Mouse (Mus musculus) stomach, embryonic 15.5 days (tissue): ENCODE measurements around the gene Cmklr1. TPM values are rescaled to one million over a fixed set of nuclear protein-coding genes. Genes with fewer than 3 reads are reported as not detected.
A peak's percentile ranks its signal among the peaks of the same experiment; 100 is the strongest.

Source experiments
- ATAC-seq: fragments of 200-750 bp; cut with Nextera tagmentation; 2 replicates; pipeline ENCODE4 v1.8.0; 2017; ENCODE audit warnings: low read depth, moderate number of reproducible peaks, moderate TSS enrichment; ENCODE audit not compliant: insufficient read depth, low FRiP score
- H3K27ac ChIP-seq: fragments of 300-500 bp; sonication (generic); 2 replicates; pipeline ENCODE4 v1.5.1; 2015; ENCODE audit warnings: mild to moderate bottlenecking, inconsistent platforms
- H3K27me3 ChIP-seq: fragments of 300-500 bp; sonication (generic); replicated peaks from 2 replicates; pipeline ENCODE4 v1.6.1; 2015; ENCODE audit warnings: inconsistent platforms
- H3K36me3 ChIP-seq: fragments of 300-500 bp; sonication (generic); 2 replicates; pipeline ENCODE4 v1.6.1; 2015; ENCODE audit warnings: inconsistent platforms
- H3K4me1 ChIP-seq: fragments of 300-500 bp; sonication (generic); 2 replicates; pipeline ENCODE4 v1.6.1; 2015; ENCODE audit warnings: inconsistent platforms
- H3K4me2 ChIP-seq: fragments of 300-500 bp; sonication (generic); 2 replicates; pipeline ENCODE4 v1.6.1; 2015; ENCODE audit warnings: mild to moderate bottlenecking, inconsistent platforms
- H3K4me3 ChIP-seq: fragments of 300-500 bp; sonication (generic); replicated peaks from 2 replicates; pipeline ENCODE4 v1.5.1; 2015; ENCODE audit warnings: inconsistent platforms
- H3K9ac ChIP-seq: fragments of 300-500 bp; sonication (generic); 2 replicates; pipeline ENCODE4 v1.6.1; 2015; ENCODE audit warnings: inconsistent platforms
- H3K9me3 ChIP-seq: fragments of 300-500 bp; sonication (generic); 2 replicates; pipeline ENCODE4 v1.6.1; 2016; ENCODE audit warnings: inconsistent platforms
- WGBS: fragments of 180-500 bp; shearing (Covaris S2); methylation state at CpG from one replicate; pipeline ENCODE4 v1.1.7; 2015; 5-methylcytosine and 5-hydroxymethylcytosine counted together
- polyA plus RNA-seq: library from polyadenylated mRNA; unstranded; fragments of >200 nt; fragmentation: Nextera tagmentation; extraction: Ambion mirVana; gene quantifications from 2 replicates; pipeline ENCODE4 v1.2.1, GENCODE M21; 2015

Gene Cmklr1
- polyA plus RNA-seq, 1 experiment from 2014 or later: 4.4 TPM

DNA sequence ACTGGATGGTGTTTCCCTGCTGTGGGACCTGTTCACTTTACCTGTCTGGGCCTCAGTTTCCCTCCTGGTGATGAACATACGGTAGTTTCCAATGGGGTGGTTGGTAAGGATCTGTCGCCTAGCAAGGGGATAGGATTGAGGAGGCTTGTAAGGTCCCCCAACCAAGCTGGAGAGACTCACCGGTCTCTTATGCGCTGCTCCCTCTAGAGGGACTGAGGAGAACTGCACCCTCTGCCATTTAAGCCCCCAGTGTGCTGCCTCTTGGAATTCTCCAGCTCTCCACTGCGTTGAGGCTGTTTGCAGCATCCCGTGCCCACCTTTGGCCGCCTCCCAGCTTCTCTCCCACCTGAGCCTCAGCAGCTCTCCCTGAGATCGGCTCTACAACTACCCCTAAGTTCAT is 70.0 kb downstream of the Cmklr1 start:
- H3K4me2 ChIP-seq: no peak overlapping the region
- no peaks in the 10 kb centered on the region for H3K9me3 ChIP-seq
- no peaks in the 10 kb centered on the region for H3K4me1 ChIP-seq
- no peak overlapping the region for H3K27ac ChIP-seq
- no peak overlapping the region for H3K9ac ChIP-seq
- no peaks in the 10 kb centered on the region for H3K27me3 ChIP-seq
- WGBS: 49% methylated on average over 8 of the region's 8 CpGs
- H3K4me3 ChIP-seq: no peak overlapping the region
- ATAC-seq: no peak
- 0 out of 2 replicates have a peak, but pooled peaks cover 2% of the 10 kb centered on the region for H3K36me3 ChIP-seq

DNA sequence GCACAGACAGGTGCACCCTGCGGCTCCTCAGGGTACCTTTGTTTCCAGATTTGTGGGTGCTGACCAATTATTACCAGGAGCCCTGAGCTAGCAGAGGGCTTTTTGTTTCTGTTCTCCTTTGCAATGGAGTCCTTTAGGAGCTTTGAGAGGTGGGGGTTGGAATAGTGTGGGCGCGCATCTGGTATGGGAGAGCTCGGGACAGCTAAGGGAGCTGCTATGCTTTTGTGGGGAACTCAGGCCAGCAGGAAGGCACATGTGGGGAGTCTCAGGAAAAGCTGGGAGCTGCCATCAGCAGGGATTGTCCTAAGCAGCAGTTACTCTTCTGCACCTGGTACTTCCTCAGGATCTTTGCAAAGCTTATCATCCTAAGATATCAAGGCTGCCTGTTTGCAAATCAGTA is 71.1 kb downstream of the Cmklr1 start:
- Histone ChIP-seq H3K9me3 (no peaks in the 10 kb centered on the region), H3K27me3 (no peaks in the 10 kb centered on the region), H3K9ac (no peak overlapping the region), H3K4me1 (no peaks in the 10 kb centered on the region), H3K4me2 (no peak overlapping the region), H3K4me3 (no peak overlapping the region), H3K27ac (no peak overlapping the region), H3K36me3 (0 out of 2 replicates have a peak, but pooled peaks cover 2% of the 10 kb centered on the region)
- WGBS: 75% methylated on average over 4 of the region's 4 CpGs
- ATAC-seq: no peak

DNA sequence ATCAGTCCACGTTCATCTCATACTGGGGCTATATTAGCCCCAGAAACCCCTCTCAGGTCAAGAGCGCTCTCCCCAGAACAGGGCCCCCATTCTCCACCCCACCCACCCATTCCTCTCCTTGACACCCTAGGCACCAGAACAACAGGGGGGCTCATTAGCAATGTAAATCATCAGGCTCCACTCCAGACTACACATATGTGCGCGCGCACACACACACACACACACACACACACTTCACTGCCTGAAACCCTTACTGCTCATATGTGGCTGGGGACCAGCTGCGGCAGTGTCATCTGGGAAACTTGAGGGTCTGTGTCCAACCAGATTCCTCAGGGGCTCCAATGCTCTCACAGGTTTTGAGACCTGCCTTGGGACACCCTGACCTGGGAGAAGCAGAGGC is 71.8 kb downstream of the Cmklr1 start:
- 85% methylated on average over 6 of the region's 6 CpGs for WGBS
- ATAC-seq: 0 out of 2 replicates have a peak, but pooled peaks have one; percentile 22

DNA sequence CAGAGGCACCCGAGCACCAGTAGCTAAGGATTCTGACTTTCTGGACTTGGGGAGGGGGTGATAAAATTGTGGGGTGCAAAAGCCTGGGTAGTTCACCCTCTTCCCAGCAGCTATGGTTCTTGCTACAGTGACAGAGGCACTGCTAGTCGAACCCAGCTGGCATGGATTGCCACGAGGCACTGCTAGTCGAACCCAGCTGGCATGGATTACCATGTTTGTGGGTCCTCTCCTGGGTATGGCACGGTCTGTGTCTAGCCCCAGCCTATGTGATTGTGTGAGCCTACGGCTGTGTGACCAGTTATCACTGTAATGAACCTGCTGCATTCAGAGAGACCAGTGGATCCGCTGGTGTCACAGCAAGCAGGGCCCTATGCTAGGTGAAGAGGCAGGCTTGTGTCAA is 72.7 kb downstream of the Cmklr1 start:
- no peak for ATAC-seq
- Histone ChIP-seq H3K4me1 (no peaks in the 10 kb centered on the region), H3K27me3 (no peaks in the 10 kb centered on the region), H3K4me3 (no peak overlapping the region), H3K36me3 (0 out of 2 replicates have a peak, but pooled peaks cover 2% of the 10 kb centered on the region), H3K4me2 (no peak overlapping the region), H3K27ac (no peak overlapping the region), H3K9ac (no peak overlapping the region), H3K9me3 (no peaks in the 10 kb centered on the region)
- 76% methylated on average over 7 of the region's 7 CpGs for WGBS

More for the DNA sequence above, 71.8 kb downstream of the Cmklr1 start:
- no peaks in the 10 kb centered on the region for H3K9me3 ChIP-seq
- H3K36me3 ChIP-seq: 0 out of 2 replicates have a peak, but pooled peaks cover 2% of the 10 kb centered on the region
- H3K4me1 ChIP-seq: no peaks in the 10 kb centered on the region
- no peak overlapping the region for H3K9ac ChIP-seq
- H3K4me2 ChIP-seq: no peak overlapping the region
- no peak overlapping the region for H3K4me3 ChIP-seq
- no peak overlapping the region for H3K27ac ChIP-seq
- no peaks in the 10 kb centered on the region for H3K27me3 ChIP-seq

DNA sequence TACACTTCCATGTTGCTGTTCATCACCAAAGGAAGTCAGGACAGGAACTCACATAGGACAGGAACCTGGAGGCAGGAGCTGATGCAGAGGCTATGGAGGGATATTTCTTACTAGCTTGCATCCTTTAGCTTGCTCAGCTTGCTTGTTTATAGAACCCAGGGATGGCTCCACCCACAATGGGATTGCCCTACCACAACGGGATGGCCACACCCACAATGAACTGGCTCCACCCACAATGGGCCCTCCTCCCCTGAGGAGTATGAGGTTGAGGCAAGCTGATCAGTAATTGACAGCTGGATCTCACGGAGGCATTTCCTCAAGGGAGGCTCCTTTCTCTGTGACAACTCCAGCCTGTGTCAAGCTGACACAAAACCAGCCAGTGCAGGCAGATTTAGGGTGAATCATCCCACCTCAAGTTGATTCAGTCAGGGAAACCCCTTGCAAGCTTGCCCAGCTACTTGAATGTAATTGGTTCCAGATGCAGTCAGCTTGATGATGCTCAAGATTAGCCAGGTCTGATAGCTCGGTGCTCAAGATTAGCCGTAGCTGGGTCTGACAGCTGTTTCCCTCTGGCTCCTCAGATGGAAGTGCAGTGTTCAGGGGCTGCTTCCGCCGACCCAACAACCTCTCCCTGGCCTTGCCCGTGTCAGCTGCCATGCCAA is 80.0 kb downstream of the Cmklr1 start:
- no peaks in the 10 kb centered on the region for H3K27me3 ChIP-seq
- no peak overlapping the region for H3K4me2 ChIP-seq
- no peak overlapping the region for H3K27ac ChIP-seq
- no peaks in the 10 kb centered on the region for H3K36me3 ChIP-seq
- no peak overlapping the region for H3K4me3 ChIP-seq
- no peaks in the 10 kb centered on the region for H3K4me1 ChIP-seq
- no peak overlapping the region for H3K9ac ChIP-seq
- no peaks in the 10 kb centered on the region for H3K9me3 ChIP-seq
- ATAC-seq: no peak
- WGBS: 45% methylated on average over 7 of the region's 7 CpGs

DNA sequence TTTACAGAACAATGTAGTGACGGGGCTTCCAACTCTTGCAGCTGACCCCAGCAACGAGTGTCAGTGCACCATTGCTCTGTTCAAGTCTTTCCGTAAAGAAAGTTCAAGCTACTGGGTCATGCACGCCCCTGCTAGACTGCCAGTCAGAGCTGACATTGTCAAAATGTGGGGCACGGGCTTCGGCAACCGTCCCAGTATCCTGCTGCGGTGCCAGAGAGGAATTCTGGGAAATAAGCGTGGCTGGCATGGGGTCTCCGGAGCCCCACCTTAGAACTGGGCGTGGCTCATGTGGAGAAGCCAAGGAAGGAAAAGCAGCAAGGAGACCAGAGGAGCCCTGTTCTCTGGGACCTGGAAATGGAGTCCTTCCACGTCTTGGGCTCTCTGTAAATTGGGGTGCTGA is 84.4 kb downstream of the Cmklr1 start:
- WGBS: 65% methylated on average over 12 of the region's 12 CpGs
- H3K4me2 ChIP-seq: no peak overlapping the region

DNA sequence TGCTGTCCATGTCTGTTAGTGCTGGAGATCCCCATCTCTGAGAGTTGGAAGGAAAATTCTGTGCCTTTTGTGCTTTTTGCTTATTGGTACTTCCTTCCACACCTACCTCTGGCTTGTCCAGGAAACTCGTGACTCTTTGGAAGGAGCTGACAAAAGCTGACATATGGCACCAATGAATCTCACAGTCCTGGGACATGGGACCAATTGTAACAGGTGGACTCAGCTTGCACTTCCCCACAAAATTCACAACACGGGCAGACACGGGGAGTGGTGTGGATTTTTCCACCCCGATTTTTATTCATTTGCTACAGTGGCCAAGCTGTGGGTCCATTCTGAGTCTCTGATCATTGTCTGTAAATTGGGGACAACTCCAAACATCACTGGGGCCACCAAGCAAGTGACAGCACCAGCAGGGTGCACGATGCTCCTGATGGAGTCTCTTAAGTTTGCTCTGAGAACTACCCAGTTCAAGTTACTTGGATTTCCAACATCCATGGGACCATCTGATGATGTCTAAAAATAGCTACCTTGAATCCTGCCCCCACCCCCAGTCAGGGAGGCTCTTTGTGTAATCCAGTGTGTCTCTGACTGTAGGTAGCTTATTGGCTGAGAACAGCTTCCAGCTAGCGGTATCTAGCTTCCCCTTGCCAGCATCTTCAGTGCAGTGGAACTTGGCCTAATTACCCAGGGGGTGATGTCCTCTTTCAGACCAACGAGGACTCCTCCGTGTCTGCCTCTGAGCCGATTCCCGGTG is 84.9 kb downstream of the Cmklr1 start:
- Histone ChIP-seq H3K27me3 (no peaks in the 10 kb centered on the region), H3K9me3 (no peaks in the 10 kb centered on the region), H3K27ac (no peak overlapping the region), H3K4me2 (no peak overlapping the region), H3K4me3 (no peak overlapping the region), H3K4me1 (no peaks in the 10 kb centered on the region), H3K9ac (no peak overlapping the region), H3K36me3 (no peaks in the 10 kb centered on the region)
- no peak for ATAC-seq
- WGBS: 74% methylated on average over 10 of the region's 10 CpGs

More for the DNA sequence above, 84.4 kb downstream of the Cmklr1 start:
- no peaks in the 10 kb centered on the region for H3K27me3 ChIP-seq
- H3K27ac ChIP-seq: no peak overlapping the region
- ATAC-seq: no peak
- H3K36me3 ChIP-seq: no peaks in the 10 kb centered on the region
- H3K9ac ChIP-seq: no peak overlapping the region
- H3K4me3 ChIP-seq: no peak overlapping the region
- H3K4me1 ChIP-seq: no peaks in the 10 kb centered on the region
- no peaks in the 10 kb centered on the region for H3K9me3 ChIP-seq

DNA sequence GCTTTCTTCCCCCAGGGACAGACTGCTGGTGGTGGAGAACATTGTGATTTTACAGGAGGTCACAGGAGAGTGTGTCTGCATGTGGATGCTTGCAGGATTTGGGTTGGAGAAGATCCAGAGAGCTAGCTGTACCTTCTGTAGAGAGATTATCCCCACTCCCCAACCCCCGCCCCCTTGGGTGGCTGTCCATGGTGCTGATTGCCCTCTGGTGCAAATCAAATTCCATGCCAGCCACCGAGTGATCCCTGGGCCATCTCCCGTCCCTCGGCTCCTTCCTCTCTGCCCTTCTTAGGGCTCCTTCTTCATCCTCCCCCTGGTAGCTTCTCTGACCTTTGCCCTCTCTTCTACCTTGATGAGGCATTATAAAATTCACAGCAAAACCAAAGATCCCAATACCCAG is 85.8 kb downstream of the Cmklr1 start:
- ATAC-seq: no peak
- no peaks in the 10 kb centered on the region for H3K4me1 ChIP-seq
- 19% methylated on average over 4 of the region's 4 CpGs for WGBS

More for the DNA sequence above, 85.8 kb downstream of the Cmklr1 start:
- Histone ChIP-seq H3K36me3 (no peaks in the 10 kb centered on the region), H3K27ac (no peak overlapping the region), H3K4me2 (no peak overlapping the region), H3K4me3 (no peak overlapping the region), H3K9ac (no peak overlapping the region), H3K27me3 (no peaks in the 10 kb centered on the region), H3K9me3 (no peaks in the 10 kb centered on the region)

Other genes starting within 250 kb of the Cmklr1 start
- gene Wscd2, start 160.1 kb downstream of the Cmklr1 start, polyA plus RNA-seq: 6.5 and 7.5 TPM in 2 replicates
- not detected in 2 replicates for gene 1700069L16Rik, start 74.3 kb upstream of the Cmklr1 start, polyA plus RNA-seq
- gene Ficd, start 85.4 kb upstream of the Cmklr1 start, polyA plus RNA-seq: 7.1 and 7.6 TPM in 2 replicates
- gene Sart3, start 122.1 kb upstream of the Cmklr1 start, polyA plus RNA-seq: 43.5 and 45.8 TPM in 2 replicates
- gene Iscu, start 122.3 kb upstream of the Cmklr1 start, polyA plus RNA-seq: 111 and 112 TPM in 2 replicates
- 60.6 and 64.4 TPM in 2 replicates for gene Tmem119, start 150.1 kb upstream of the Cmklr1 start, polyA plus RNA-seq
- 5.8 and 7.5 TPM in 2 replicates for gene Selplg, start 182.2 kb upstream of the Cmklr1 start, polyA plus RNA-seq